In genomic region chr5:115854370-115854769, GRCm38 (mm10) we compare ENCODE assay signal across 10 mouse cellular contexts. TPM values are rescaled to one million over a fixed set of nuclear protein-coding genes. Genes with fewer than 3 reads are reported as not detected.
DNase-seq lines count a peak whose midpoint lies in the region; ATAC-seq lines count a peak whose summit lies in the region.
"Had no signal": no experiment of that assay in that cellular context is flagged by ENCODE, and none has a peak within 500 bp of the region (broad histone marks: within the 10 kb centered on the region; RNA-seq: fewer than 3 reads in every experiment).

No protein-coding gene starts in this region.

- 90% methylated on average over 10 of the region's 12 CpGs for WGBS in hindbrain, embryonic 12.5 days

- peaks cover 29% of the 10 kb centered on the region for H3K36me3 ChIP-seq in hindbrain, embryonic 12.5 days

- no peak overlapping the region for H3K4me2 ChIP-seq in hindbrain, embryonic 12.5 days (replicated peaks)

- H3K4me1 ChIP-seq in hindbrain, embryonic 12.5 days, result no peaks in the 10 kb centered on the region

- no peak overlapping the region for H3K4me3 ChIP-seq in hindbrain, embryonic 12.5 days
- H3K4me3 ChIP-seq: erythroblast, embryonic 14.5 days had no signal

- H3K9me3 ChIP-seq in hindbrain, embryonic 12.5 days (replicated peaks), result no peaks in the 10 kb centered on the region
- H3K9me3 ChIP-seq: G1E had no signal

- no peak overlapping the region for H3K9ac ChIP-seq in hindbrain, embryonic 12.5 days

- H3K27ac ChIP-seq in hindbrain, embryonic 12.5 days, result no peak overlapping the region

- intact Hi-C loops in gastrocnemius, postnatal 14 days (cut with DNase I; ENCODE audit: low total_unique reads), result no loop called here
- intact Hi-C loops in heart, postnatal 14 days (cut with DNase I), result no loop called here

- no peak for ATAC-seq in hindbrain, embryonic 12.5 days (ENCODE audit: low FRiP score)

- peak; percentile 33 for DNase-seq in gastrocnemius, postnatal 14 days
- no peak for DNase-seq in gastrocnemius, postnatal 25 days
- DNase-seq in ES-CJ7 (ENCODE audit: low read depth, low spot score), result peak; percentile 58
- peak; percentile 50 to 69 for DNase-seq in heart, postnatal 14 days
- peak; percentile 87 for DNase-seq in lung, postnatal 10 days
- no peak for DNase-seq in layer of hippocampus, postnatal 14 days (ENCODE audit: low spot score in 2 of 2)
- no peak for DNase-seq in right cerebral cortex, postnatal 36 days (ENCODE audit: low spot score in 2 of 2)

- no peaks in the 10 kb centered on the region for H3K27me3 ChIP-seq in hindbrain, embryonic 12.5 days

RNA-seq across cellular contexts. Expression of gene Cit, which starts 9.3 kb away (rescaled TPM):
- 1 to 10 TPM; 2.9 to 4.6 TPM for total RNA-seq in gastrocnemius, postnatal 14 days (2021)
- total RNA-seq in gastrocnemius, postnatal 25 days (2021), result 1 to 10 TPM; 1.4 to 1.8 TPM
- total RNA-seq in heart, postnatal 14 days (2021), result 1 to 10 TPM; 4.0 to 5.4 TPM
- 30.9 and 35.0 TPM in 2 replicates for polyA plus RNA-seq in hindbrain, embryonic 12.5 days (2016; fragmentation: Nextera tagmentation; extraction: Ambion mirVana)
- 10 to 100 TPM; 44.1 to 78.4 TPM for total RNA-seq in layer of hippocampus, postnatal 14 days (2021)

Comparison
In these comparisons a context has a peak if more than half of its experiments do, and no peak if none do; other contexts are left out.
1. DNase-seq: peak in gastrocnemius, postnatal 14 days (single experiment), ES-CJ7 (single experiment), heart, postnatal 14 days (2 of 2) and lung, postnatal 10 days (single experiment); none in gastrocnemius, postnatal 25 days (single experiment), layer of hippocampus, postnatal 14 days (0 of 2) and right cerebral cortex, postnatal 36 days (0 of 2).
2. RNA of gene Cit, which starts 9.3 kb away (total RNA-seq): 44.1 to 78.4 TPM in layer of hippocampus, postnatal 14 days; 4.0 to 5.4 TPM in heart, postnatal 14 days, 2.9 to 4.6 TPM in gastrocnemius, postnatal 14 days and 1.4 to 1.8 TPM in gastrocnemius, postnatal 25 days; every median in the first group is over 4 times any median in the second.